Mouse (Mus musculus): Measurements from ENCODE around the gene Ttc7b.

DNA sequence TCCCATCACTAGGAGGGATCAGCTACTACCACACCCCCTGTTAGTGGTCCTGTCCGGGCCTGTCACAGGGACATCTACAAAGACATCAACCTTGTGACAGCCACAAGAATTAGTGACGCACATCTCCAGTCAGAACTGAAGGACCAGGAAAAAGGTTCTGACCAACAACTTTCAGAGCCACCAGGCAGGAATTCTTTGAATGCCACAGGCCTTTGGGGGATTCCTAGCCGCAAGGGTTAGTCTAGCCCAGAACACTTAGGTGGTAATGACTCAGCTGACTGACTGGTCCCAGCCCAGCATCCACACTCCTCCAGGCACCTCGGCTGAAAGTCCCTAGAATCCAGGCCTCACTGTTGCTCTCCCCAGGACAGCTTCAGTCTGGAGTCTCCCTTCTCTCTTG lies 240.7 kb downstream of the Ttc7b start:
- TF ChIP-seq CTCF (IDR thresholded peaks at IDR 0.05; ENCODE audit: low read depth, low read length) (no peak), GATA2 (IDR thresholded peaks at IDR 0.05; ENCODE audit: borderline replicate concordance, low read depth, low read length) (no peak), TAL1 (conservative IDR thresholded peaks at IDR 0.05; ENCODE audit: low read depth, low read length) (no peak)
